Mouse (Mus musculus) thymus, adult 2 months (tissue): ENCODE results near the gene En1. TPM values are rescaled to one million over a fixed set of nuclear protein-coding genes. Genes with fewer than 3 reads are reported as not detected.

Experiments used
- DNase-seq: peaks from one replicate; pipeline ENCODE4 v3.0.0; 2021
- H3K27ac ChIP-seq: fragments of 200-500 bp; 2 replicates; pipeline ENCODE4 v1.5.1; 2012; ENCODE audit warnings: low read length, control low read depth; ENCODE audit not compliant: control insufficient read depth, insufficient read depth
- H3K27me3 ChIP-seq: fragments of 200-500 bp; 2 replicates; pipeline ENCODE4 v1.6.1; 2012; ENCODE audit warnings: mild to moderate bottlenecking, low read length, moderate library complexity, mixed read lengths; ENCODE audit not compliant: control insufficient read depth, insufficient read depth
- H3K36me3 ChIP-seq: fragments of 200-500 bp; 2 replicates; pipeline ENCODE4 v1.6.1; 2012; ENCODE audit warnings: mild to moderate bottlenecking, low read length, moderate library complexity; ENCODE audit not compliant: control insufficient read depth, insufficient read depth
- H3K4me1 ChIP-seq: fragments of 200-500 bp; replicated peaks from 2 replicates; pipeline ENCODE4 v1.6.1; 2012; ENCODE audit warnings: low read length; ENCODE audit not compliant: control insufficient read depth, insufficient read depth
- H3K4me3 ChIP-seq: fragments of 200-500 bp; 2 replicates; pipeline ENCODE4 v1.5.1; 2012; ENCODE audit warnings: mild to moderate bottlenecking, low read length, control low read depth, moderate library complexity; ENCODE audit not compliant: control insufficient read depth, insufficient read depth
- CTCF ChIP-seq: fragments of 200-500 bp; IDR thresholded peaks from 2 replicates; pipeline ENCODE4 v1.5.1; 2012; ENCODE audit warnings: mild to moderate bottlenecking, control low read depth, low read length, moderate library complexity, borderline replicate concordance; ENCODE audit not compliant: control insufficient read depth, poor library complexity, insufficient read depth; ENCODE audit errors: extremely low read depth
- POLR2A ChIP-seq: fragments of 200-500 bp; IDR thresholded peaks from 2 replicates; pipeline ENCODE4 v1.6.1; 2012; ENCODE audit warnings: mild to moderate bottlenecking, low read length, control low read depth, moderate library complexity; ENCODE audit not compliant: control insufficient read depth, poor library complexity, insufficient read depth; ENCODE audit errors: extremely low read depth
- WGBS: fragments of 180-500 bp; shearing (Covaris S2); methylation state at CpG from one replicate; pipeline ENCODE4 v1.1.7; 2018; 5-methylcytosine and 5-hydroxymethylcytosine counted together
- polyA plus RNA-seq: library from polyadenylated mRNA; depleted of rRNA; stranded (reverse); fragments of >200 nt; gene quantifications from 2 replicates; pipeline ENCODE4 v1.2.3, GENCODE M21; 2012

Gene En1
- polyA plus RNA-seq, 1 experiment = 0.07 TPM

- DNase-seq = no peak
- 11% methylated on average over 17 of the region's 17 CpGs for WGBS
- Histone ChIP-seq H3K4me3 (no peak overlapping the region), H3K27ac (no peak overlapping the region), H3K36me3 (no peaks in the 10 kb centered on the region), H3K4me1 (no peaks in the 10 kb centered on the region), H3K27me3 (peaks cover 10% of the 10 kb centered on the region; the same call in 1 of the 2 replicates)
- TF ChIP-seq POLR2A = no peak
- TF ChIP-seq CTCF = no peak
Measured at GRCm38 (mm10) chr1:120595471-120596240, 6.6 kb upstream of the En1 start.

- H3K4me1 ChIP-seq = no peaks in the 10 kb centered on the region
- H3K27ac ChIP-seq = no peak overlapping the region
- no peak for TF ChIP-seq POLR2A
- no peak for TF ChIP-seq CTCF
- H3K4me3 ChIP-seq = no peak overlapping the region
- 4% methylated on average over 21 of the region's 21 CpGs for WGBS
- no peaks in the 10 kb centered on the region for H3K36me3 ChIP-seq
- peaks cover 10% of the 10 kb centered on the region; the same call in 1 of the 2 replicates for H3K27me3 ChIP-seq
- no peak for DNase-seq
Measured at GRCm38 (mm10) chr1:120596319-120596718, 5.9 kb upstream of the En1 start.

- H3K36me3 ChIP-seq = no peaks in the 10 kb centered on the region
- no peak for TF ChIP-seq CTCF
- no peak for TF ChIP-seq POLR2A
- H3K27ac ChIP-seq = no peak overlapping the region
- H3K4me1 ChIP-seq = no peaks in the 10 kb centered on the region
- no peak for DNase-seq
- 4% methylated on average over 19 of the region's 19 CpGs for WGBS
- peaks cover 10% of the 10 kb centered on the region; the same call in 1 of the 2 replicates for H3K27me3 ChIP-seq
- no peak overlapping the region for H3K4me3 ChIP-seq
Measured at GRCm38 (mm10) chr1:120596784-120597183, 5.4 kb upstream of the En1 start.

DNA sequence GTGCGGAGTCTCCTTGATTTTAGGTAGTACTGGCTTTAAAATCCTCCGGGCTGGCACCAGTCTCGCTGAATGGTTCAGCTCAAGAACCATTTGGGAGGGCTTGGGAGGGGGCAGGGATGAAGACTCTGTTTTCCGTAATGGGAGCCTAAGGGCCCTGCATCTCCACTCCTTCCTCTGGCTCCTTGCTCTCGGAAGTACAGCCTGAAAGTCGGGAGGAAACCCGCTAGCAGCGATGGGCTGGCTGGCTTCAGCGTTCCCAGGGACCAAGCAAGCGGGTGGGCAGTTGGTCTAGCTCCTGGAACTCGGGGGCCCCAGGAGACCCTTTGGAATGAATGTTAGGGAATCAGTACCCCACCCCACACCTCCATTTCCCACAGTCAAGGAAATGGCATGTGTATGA lies 4.9 kb upstream of the En1 start:
- DNase-seq = no peak
- peaks cover 13% of the 10 kb centered on the region; the same call in 1 of the 2 replicates for H3K27me3 ChIP-seq
- 10% methylated on average over 11 of the region's 11 CpGs for WGBS
- TF ChIP-seq POLR2A = no peak
- H3K27ac ChIP-seq = no peak overlapping the region
- no peaks in the 10 kb centered on the region for H3K36me3 ChIP-seq
- H3K4me3 ChIP-seq = no peak overlapping the region
- no peaks in the 10 kb centered on the region for H3K4me1 ChIP-seq

GRCm38 (mm10) chr1:120598196-120598940 lies 3.9 kb upstream of the En1 start:
- H3K4me3 ChIP-seq = no peak overlapping the region
- DNase-seq = no peak
- H3K27ac ChIP-seq = no peak overlapping the region
- TF ChIP-seq POLR2A (no peak), CTCF (no peak)
- 7% methylated on average over 16 of the region's 16 CpGs for WGBS
- no peaks in the 10 kb centered on the region for H3K4me1 ChIP-seq
- peaks cover 16% of the 10 kb centered on the region; the same call in 1 of the 2 replicates for H3K27me3 ChIP-seq
- H3K36me3 ChIP-seq = no peaks in the 10 kb centered on the region

GRCm38 (mm10) chr1:120599321-120600148 lies 2.7 kb upstream of the En1 start:
- 5% methylated on average over 25 of the region's 25 CpGs for whole genome bisulfite sequencing
- no peak for DNase-seq
- peaks cover 22% of the 10 kb centered on the region; the same call in 1 of the 2 replicates for H3K27me3 ChIP-seq
- H3K27ac ChIP-seq = no peak overlapping the region
- H3K4me3 ChIP-seq = no peak overlapping the region
- H3K4me1 ChIP-seq = no peaks in the 10 kb centered on the region
- H3K36me3 ChIP-seq = no peaks in the 10 kb centered on the region
- TF ChIP-seq CTCF (no peak), POLR2A (no peak)

DNA sequence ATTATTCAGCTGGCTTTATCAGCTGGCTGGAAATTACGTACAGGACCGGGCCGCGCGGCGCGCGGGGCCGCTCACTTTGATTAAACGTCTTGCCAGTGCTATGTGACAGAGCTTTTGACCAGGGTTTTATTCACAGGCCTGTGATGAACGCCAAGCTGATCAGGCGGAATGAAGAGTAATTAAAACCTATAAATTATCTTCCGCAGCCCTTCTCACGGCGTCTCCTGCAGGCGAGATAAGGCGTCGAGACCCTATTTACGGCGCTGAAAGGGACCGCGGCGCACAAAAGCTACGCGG lies 2.1 kb upstream of the En1 start:
- Histone ChIP-seq H3K27me3 (peaks cover 28% of the 10 kb centered on the region; the same call in 1 of the 2 replicates), H3K4me1 (no peaks in the 10 kb centered on the region), H3K27ac (no peak overlapping the region), H3K4me3 (no peak overlapping the region), H3K36me3 (no peaks in the 10 kb centered on the region)
- DNase-seq = no peak
- WGBS = 6% methylated on average over 25 of the region's 25 CpGs
- no peak for TF ChIP-seq POLR2A
- no peak for TF ChIP-seq CTCF
